Mouse (Mus musculus): ENCODE results near the gene Xkr8. TPM values are rescaled to one million over a fixed set of nuclear protein-coding genes. Genes with fewer than 3 reads are reported as not detected.

Xkr8 gene
- polyA plus RNA-seq, 1 experiment: 6.3 TPM

- Histone ChIP-seq H3K4me1 (ENCODE audit: control insufficient read depth, insufficient read depth, low read length) (peaks cover 5% of the 10 kb centered on the region), H3K9me3 (replicated peaks; ENCODE audit: control insufficient read depth, insufficient read depth, low read length, poor library complexity, severe bottlenecking) (no peaks in the 10 kb centered on the region), H3K9ac (ENCODE audit: low read depth, poor library complexity, severe bottlenecking) (peak overlapping the region; percentile 72), H3K4me3 (ENCODE audit: low read depth, low read length) (peak overlapping the region; percentile 67), H3K36me3 (ENCODE audit: control insufficient read depth, insufficient read depth, low read length, poor library complexity, severe bottlenecking) (no peaks in the 10 kb centered on the region), H3K27me3 (ENCODE audit: control insufficient read depth, insufficient read depth, low read length, poor library complexity, severe bottlenecking) (no peaks in the 10 kb centered on the region), H3K27ac (ENCODE audit: insufficient read depth, low read length) (peak overlapping the region; percentile 62)
- TF ChIP-seq CTCF (IDR thresholded peaks at IDR 0.05; ENCODE audit: low read depth, low read length) (peak; percentile 32), POLR2A (IDR thresholded peaks at IDR 0.05; ENCODE audit: insufficient read depth, low read length) (no peak)
Observed at GRCm38 (mm10) chr4:132733071-132733770, 875 bp upstream of the Xkr8 start.

DNA sequence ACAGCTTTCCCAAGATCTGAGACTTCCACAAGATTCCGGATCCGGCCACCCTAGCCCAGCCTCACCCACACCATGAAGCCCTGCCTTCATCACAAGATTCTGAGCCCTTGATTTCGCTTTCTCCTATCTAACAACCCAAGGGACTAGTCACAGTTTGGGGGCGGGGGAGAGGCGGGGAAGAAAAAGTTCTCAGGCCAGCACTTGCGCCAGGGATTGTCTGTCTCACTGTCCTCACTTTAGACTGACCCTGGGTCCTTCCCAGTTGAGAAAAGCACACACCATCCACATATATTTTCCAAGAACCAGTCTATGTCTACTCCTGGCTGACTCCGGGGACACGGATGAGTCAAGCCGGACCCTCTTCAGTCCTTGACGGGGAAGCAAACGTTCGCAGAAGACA lies 730 bp downstream of the Xkr8 start:
- TF ChIP-seq POLR2A (IDR thresholded peaks at IDR 0.05; ENCODE audit: insufficient read depth, low read length) (no peak), EP300 (IDR thresholded peaks at IDR 0.05; ENCODE audit: insufficient read depth, low read depth, low read length) (no peak), CTCF (IDR thresholded peaks at IDR 0.05; ENCODE audit: low read depth, low read length) (no peak)
- Histone ChIP-seq H3K27ac (ENCODE audit: insufficient read depth, low read length) (no peak overlapping the region), H3K9ac (ENCODE audit: low read depth, poor library complexity, severe bottlenecking) (peak overlapping the region; percentile 22)

DNA sequence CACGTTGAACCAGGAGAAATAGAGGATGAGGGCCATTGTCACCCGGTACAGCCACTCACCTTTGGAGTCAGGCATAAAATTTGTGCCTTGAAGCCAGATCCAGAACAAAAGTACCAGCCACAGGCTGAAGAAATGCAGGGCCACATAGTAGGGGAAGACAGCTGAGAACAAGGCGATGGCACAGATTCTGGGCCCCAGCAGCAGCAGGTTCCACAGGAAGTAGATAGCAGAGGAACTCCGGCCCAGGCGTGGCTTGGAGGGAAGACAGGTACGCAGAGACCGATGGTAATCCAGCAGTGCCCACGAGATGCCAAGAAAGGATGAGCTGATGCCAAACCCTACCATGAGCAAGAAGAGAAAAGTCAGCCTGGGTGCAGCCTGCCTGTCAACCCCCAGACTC lies 4.1 kb downstream of the Xkr8 start:
- TF ChIP-seq EP300 (IDR thresholded peaks at IDR 0.05; ENCODE audit: insufficient read depth, low read depth, low read length): no peak
- no peak for TF ChIP-seq CTCF (IDR thresholded peaks at IDR 0.05; ENCODE audit: low read depth, low read length)
- no peak for TF ChIP-seq POLR2A (IDR thresholded peaks at IDR 0.05; ENCODE audit: insufficient read depth, low read length)

More for the DNA sequence above, 730 bp downstream of the Xkr8 start:
- peaks cover 5% of the 10 kb centered on the region for H3K4me1 ChIP-seq (ENCODE audit: control insufficient read depth, insufficient read depth, low read length)
- H3K4me3 ChIP-seq (ENCODE audit: low read depth, low read length): peak overlapping the region; percentile 74
- H3K36me3 ChIP-seq (ENCODE audit: control insufficient read depth, insufficient read depth, low read length, poor library complexity, severe bottlenecking): peaks cover 6% of the 10 kb centered on the region; the same call in 1 of the 2 replicates
- H3K9me3 ChIP-seq (replicated peaks; ENCODE audit: control insufficient read depth, insufficient read depth, low read length, poor library complexity, severe bottlenecking): no peaks in the 10 kb centered on the region
- H3K27me3 ChIP-seq (ENCODE audit: control insufficient read depth, insufficient read depth, low read length, poor library complexity, severe bottlenecking): no peaks in the 10 kb centered on the region

DNA sequence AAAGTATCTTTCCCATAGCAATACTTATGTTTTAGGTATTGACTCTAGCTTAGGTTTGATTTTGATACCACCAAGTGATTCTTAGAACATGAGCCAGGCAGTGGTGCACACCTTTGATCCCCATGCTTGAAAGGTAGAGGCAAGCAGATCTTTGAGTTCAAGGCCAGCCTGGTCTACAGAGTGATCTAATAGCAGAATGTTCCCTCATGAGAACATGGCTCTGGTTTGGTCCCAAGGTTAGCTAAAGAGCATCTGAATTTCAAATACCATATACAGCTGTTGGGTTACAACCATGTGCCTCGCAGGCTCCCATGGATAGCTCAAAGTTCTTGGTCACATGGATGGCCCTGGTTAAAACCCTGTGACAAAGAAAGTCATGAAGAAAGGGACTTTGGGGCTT lies 14.1 kb downstream of the Xkr8 start:
- no peaks in the 10 kb centered on the region for H3K9me3 ChIP-seq (replicated peaks; ENCODE audit: control insufficient read depth, insufficient read depth, low read length, poor library complexity, severe bottlenecking)
- TF ChIP-seq POLR2A (IDR thresholded peaks at IDR 0.05; ENCODE audit: insufficient read depth, low read length): no peak
- TF ChIP-seq CTCF (IDR thresholded peaks at IDR 0.05; ENCODE audit: low read depth, low read length): no peak
- TF ChIP-seq EP300 (IDR thresholded peaks at IDR 0.05; ENCODE audit: insufficient read depth, low read depth, low read length): no peak
- no peak overlapping the region for H3K4me3 ChIP-seq (ENCODE audit: low read depth, low read length)
- no peak overlapping the region for H3K27ac ChIP-seq (ENCODE audit: insufficient read depth, low read length)
- no peaks in the 10 kb centered on the region for H3K27me3 ChIP-seq (ENCODE audit: control insufficient read depth, insufficient read depth, low read length, poor library complexity, severe bottlenecking)
- no peak overlapping the region for H3K9ac ChIP-seq (ENCODE audit: low read depth, poor library complexity, severe bottlenecking)
- peaks cover 26% of the 10 kb centered on the region for H3K36me3 ChIP-seq (ENCODE audit: control insufficient read depth, insufficient read depth, low read length, poor library complexity, severe bottlenecking)
- no peaks in the 10 kb centered on the region for H3K4me1 ChIP-seq (ENCODE audit: control insufficient read depth, insufficient read depth, low read length)

More for the DNA sequence above, 4.1 kb downstream of the Xkr8 start:
- H3K27ac ChIP-seq (ENCODE audit: insufficient read depth, low read length): no peak overlapping the region
- H3K36me3 ChIP-seq (ENCODE audit: control insufficient read depth, insufficient read depth, low read length, poor library complexity, severe bottlenecking): peaks cover 6% of the 10 kb centered on the region; the same call in 1 of the 2 replicates
- H3K4me3 ChIP-seq (ENCODE audit: low read depth, low read length): no peak overlapping the region
- H3K27me3 ChIP-seq (ENCODE audit: control insufficient read depth, insufficient read depth, low read length, poor library complexity, severe bottlenecking): no peaks in the 10 kb centered on the region
- H3K4me1 ChIP-seq (ENCODE audit: control insufficient read depth, insufficient read depth, low read length): peaks cover 5% of the 10 kb centered on the region
- H3K9me3 ChIP-seq (replicated peaks; ENCODE audit: control insufficient read depth, insufficient read depth, low read length, poor library complexity, severe bottlenecking): no peaks in the 10 kb centered on the region
- no peak overlapping the region for H3K9ac ChIP-seq (ENCODE audit: low read depth, poor library complexity, severe bottlenecking)

- Histone ChIP-seq H3K27me3 (ENCODE audit: control insufficient read depth, insufficient read depth, low read length, poor library complexity, severe bottlenecking) (no peaks in the 10 kb centered on the region), H3K4me1 (ENCODE audit: control insufficient read depth, insufficient read depth, low read length) (no peaks in the 10 kb centered on the region), H3K4me3 (ENCODE audit: low read depth, low read length) (no peak overlapping the region), H3K9ac (ENCODE audit: low read depth, poor library complexity, severe bottlenecking) (no peak overlapping the region), H3K36me3 (ENCODE audit: control insufficient read depth, insufficient read depth, low read length, poor library complexity, severe bottlenecking) (peaks cover 49% of the 10 kb centered on the region), H3K27ac (ENCODE audit: insufficient read depth, low read length) (no peak overlapping the region), H3K9me3 (replicated peaks; ENCODE audit: control insufficient read depth, insufficient read depth, low read length, poor library complexity, severe bottlenecking) (no peaks in the 10 kb centered on the region)
- TF ChIP-seq EP300 (IDR thresholded peaks at IDR 0.05; ENCODE audit: insufficient read depth, low read depth, low read length) (no peak), POLR2A (IDR thresholded peaks at IDR 0.05; ENCODE audit: insufficient read depth, low read length) (no peak), CTCF (IDR thresholded peaks at IDR 0.05; ENCODE audit: low read depth, low read length) (no peak)
Observed at GRCm38 (mm10) chr4:132713181-132713580, 19.2 kb downstream of the Xkr8 start.

GRCm38 (mm10) chr4:132706885-132707284 lies 25.5 kb downstream of the Xkr8 start:
- no peaks in the 10 kb centered on the region for H3K4me1 ChIP-seq (ENCODE audit: control insufficient read depth, insufficient read depth, low read length)
- peaks cover 63% of the 10 kb centered on the region for H3K36me3 ChIP-seq (ENCODE audit: control insufficient read depth, insufficient read depth, low read length, poor library complexity, severe bottlenecking)
- no peak overlapping the region for H3K9ac ChIP-seq (ENCODE audit: low read depth, poor library complexity, severe bottlenecking)
- H3K9me3 ChIP-seq (replicated peaks; ENCODE audit: control insufficient read depth, insufficient read depth, low read length, poor library complexity, severe bottlenecking): no peaks in the 10 kb centered on the region
- no peak overlapping the region for H3K27ac ChIP-seq (ENCODE audit: insufficient read depth, low read length)
- TF ChIP-seq EP300 (IDR thresholded peaks at IDR 0.05; ENCODE audit: insufficient read depth, low read depth, low read length) (no peak), CTCF (IDR thresholded peaks at IDR 0.05; ENCODE audit: low read depth, low read length) (no peak), POLR2A (IDR thresholded peaks at IDR 0.05; ENCODE audit: insufficient read depth, low read length) (no peak)
- no peak overlapping the region for H3K4me3 ChIP-seq (ENCODE audit: low read depth, low read length)
- no peaks in the 10 kb centered on the region for H3K27me3 ChIP-seq (ENCODE audit: control insufficient read depth, insufficient read depth, low read length, poor library complexity, severe bottlenecking)

Measured in ES-Bruce4 (cell line).